Mouse (Mus musculus): ENCODE results near the gene Slc29a1. TPM values are rescaled to one million over a fixed set of nuclear protein-coding genes. Genes with fewer than 3 reads are reported as not detected.

Slc29a1 gene
- total RNA-seq, 2 experiments from 2014 or later: 64.3 to 67.7 TPM

DNA sequence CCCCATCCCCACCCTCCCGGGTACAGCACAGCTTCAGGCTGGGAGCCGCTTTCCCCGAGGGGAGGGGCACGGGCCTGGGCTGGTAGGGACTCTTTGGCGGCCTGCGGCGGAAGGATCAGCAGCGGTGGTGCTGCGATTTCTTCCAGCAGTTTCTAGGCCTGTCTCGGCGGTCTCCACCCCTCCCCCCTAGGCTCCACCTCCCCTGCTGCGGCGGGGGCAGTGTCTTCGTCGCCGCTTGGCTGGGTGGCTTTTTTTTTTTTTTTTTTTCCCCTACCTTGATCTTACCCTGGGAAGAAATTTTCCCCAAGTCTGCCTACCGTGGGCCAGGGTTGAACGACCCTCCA, 25.7 kb downstream of the Slc29a1 start:
- peak; percentile 59 for ATAC-seq (replicated peaks; ENCODE audit: poor library complexity)

DNA sequence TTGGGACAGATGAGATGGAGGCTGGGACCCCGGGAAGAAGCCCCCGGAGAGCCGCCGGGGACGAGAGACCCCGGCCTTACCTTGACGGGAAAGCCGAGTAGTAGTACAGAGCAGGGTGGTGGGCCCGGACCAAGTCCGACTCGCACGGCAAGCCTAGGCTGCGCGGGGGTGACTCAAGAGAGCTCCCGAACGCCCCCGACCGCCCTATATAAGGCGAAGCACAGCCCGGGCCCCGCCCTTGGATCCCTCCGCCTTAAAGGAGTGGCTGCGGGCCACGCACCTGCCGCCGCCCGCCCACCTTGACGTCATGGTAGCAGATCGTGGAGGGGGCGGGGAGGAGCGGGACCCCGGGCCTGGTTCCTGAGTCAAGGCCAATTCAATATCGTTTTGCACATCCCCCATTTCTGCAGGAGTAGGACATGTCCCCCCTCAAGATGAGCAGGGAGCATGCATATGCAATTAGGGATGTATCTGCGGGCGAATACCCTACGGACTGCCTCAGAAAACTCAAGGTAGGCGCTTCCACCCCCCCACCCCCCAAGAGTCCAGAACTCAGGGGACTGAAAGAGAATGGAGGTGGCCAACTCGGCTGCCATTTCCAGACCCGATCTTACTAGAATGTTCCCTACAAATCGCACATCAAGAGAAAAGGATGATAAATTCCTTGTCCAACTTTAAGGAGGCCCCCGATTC, 26.2 kb downstream of the Slc29a1 start, which contains the start of gene Hsp90ab1:
Gene Hsp90ab1, minus strand, starts transcription at position 185 of the 693 bp plus-strand sequence.
- ATAC-seq (replicated peaks; ENCODE audit: poor library complexity): peak; percentile 65

- peak; percentile 38 for ATAC-seq (replicated peaks; ENCODE audit: poor library complexity)
These were observed 27.0 kb downstream of the Slc29a1 start for GRCm38 (mm10) chr17:45572103-45573086.

DNA sequence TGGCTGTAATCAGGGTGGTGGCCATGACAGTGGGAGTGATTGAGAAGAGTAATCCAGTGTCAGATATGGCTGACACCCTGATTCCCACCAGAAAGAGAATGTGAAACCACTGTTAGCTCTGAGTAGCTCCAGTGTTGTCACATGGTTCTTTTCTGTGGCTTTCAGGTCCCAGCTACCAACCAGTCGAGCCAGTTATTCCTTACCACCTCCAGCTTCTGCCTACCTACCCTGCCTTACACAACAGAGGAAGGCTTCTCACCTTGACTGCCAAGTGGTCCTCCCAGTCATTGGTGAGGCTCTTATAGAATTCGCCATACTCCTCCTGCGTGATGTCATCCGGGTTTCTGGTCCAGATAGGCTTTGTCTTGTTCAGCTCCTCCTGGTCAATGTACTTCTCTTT, 29.4 kb downstream of the Slc29a1 start:
- ATAC-seq (replicated peaks; ENCODE audit: poor library complexity): no peak

- ATAC-seq (replicated peaks; ENCODE audit: poor library complexity): no peak
These were observed 30.4 kb downstream of the Slc29a1 start for GRCm38 (mm10) chr17:45568990-45569389.

DNA sequence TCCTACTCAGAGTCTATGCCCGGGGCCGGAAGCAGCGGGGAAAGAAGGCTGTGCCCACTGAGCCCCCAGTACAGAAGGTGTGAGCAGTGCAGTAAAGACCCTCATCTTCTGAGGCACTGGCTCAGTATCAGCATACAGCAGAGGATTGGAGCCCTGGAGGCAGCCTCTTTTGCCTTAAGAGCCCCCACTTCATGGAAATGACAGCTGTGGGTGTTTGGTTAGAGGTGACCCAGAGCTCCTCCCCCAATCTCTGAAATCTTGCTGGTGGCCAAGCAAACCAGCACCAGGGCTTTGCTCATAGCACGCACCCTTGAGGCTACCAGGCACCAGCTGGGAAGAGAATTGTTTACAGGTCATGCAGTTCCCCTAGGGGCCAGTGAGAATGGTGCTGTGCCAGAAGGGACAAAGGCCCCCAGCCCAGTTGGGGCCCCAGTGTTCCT, 32.2 kb downstream of the Slc29a1 start:
- ATAC-seq (replicated peaks; ENCODE audit: poor library complexity): peak; percentile 11; the same call in 1 of the 2 replicates

DNA sequence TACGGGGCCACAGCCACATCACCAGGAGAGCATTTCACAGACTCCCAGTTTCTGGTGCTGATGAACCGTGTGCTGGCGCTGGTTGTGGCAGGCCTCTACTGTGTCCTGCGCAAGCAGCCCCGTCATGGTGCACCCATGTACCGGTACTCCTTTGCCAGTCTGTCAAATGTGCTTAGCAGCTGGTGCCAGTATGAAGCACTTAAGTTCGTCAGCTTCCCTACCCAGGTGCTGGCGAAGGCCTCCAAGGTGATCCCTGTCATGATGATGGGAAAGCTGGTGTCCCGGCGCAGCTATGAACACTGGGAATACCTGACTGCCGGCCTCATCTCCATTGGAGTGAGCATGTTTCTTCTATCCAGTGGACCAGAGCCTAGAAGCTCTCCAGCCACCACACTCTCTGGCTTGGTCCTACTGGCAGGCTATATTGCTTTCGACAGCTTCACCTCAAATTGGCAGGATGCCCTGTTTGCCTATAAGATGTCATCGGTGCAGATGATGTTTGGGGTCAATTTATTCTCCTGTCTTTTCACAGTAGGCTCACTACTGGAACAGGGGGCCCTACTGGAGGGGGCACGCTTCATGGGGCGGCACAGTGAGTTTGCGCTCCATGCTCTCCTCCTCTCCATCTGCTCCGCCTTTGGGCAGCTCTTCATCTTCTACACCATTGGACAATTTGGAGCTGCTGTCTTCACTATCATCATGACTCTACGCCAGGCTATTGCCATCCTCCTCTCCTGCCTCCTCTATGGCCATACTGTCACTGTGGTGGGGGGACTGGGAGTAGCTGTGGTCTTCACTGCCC, 32.8 kb downstream of the Slc29a1 start:
- peak; percentile 5; the same call in 1 of the 2 replicates for ATAC-seq (replicated peaks; ENCODE audit: poor library complexity)

DNA sequence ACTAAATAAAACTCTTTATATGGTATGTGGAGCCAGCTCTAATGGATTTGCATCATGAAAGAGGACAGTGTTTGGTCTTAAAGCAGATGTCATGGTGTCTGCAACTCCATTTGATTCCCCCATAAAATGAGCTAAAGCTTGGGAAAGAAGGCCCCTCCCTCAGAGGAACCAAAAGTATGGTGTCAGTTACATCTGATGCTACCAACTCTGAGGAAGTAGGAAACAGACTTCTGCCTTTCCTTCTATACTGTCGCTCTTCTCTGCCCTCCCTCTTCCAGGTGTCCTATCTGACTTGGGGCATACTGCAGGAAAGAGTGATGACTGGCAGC, 33.4 kb downstream of the Slc29a1 start:
- ATAC-seq (replicated peaks; ENCODE audit: poor library complexity): no peak

DNA sequence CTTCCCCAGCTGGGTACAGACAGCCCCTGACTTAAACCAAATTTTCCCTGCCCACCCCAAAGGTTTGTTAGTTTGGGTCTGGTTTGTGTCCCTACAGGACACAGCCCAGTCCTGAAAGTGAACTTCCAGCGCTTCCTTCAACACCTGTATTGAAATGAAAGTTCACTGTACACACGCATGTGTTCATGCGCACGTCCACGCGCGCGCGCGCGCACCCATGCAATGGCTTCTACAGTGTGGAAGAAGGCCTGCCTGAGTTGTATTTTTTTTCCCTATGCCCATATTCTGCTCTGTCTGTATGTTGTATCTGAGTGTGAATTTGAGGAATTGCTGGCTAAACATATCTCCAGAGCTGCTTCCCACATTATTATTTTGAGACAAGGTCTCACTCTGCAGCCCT, 34.3 kb downstream of the Slc29a1 start:
- ATAC-seq (replicated peaks; ENCODE audit: poor library complexity): no peak

- ATAC-seq (replicated peaks; ENCODE audit: poor library complexity): no peak; the same call in 1 of the 2 replicates
These were observed 34.8 kb downstream of the Slc29a1 start for GRCm38 (mm10) chr17:45564531-45565084.

DNA sequence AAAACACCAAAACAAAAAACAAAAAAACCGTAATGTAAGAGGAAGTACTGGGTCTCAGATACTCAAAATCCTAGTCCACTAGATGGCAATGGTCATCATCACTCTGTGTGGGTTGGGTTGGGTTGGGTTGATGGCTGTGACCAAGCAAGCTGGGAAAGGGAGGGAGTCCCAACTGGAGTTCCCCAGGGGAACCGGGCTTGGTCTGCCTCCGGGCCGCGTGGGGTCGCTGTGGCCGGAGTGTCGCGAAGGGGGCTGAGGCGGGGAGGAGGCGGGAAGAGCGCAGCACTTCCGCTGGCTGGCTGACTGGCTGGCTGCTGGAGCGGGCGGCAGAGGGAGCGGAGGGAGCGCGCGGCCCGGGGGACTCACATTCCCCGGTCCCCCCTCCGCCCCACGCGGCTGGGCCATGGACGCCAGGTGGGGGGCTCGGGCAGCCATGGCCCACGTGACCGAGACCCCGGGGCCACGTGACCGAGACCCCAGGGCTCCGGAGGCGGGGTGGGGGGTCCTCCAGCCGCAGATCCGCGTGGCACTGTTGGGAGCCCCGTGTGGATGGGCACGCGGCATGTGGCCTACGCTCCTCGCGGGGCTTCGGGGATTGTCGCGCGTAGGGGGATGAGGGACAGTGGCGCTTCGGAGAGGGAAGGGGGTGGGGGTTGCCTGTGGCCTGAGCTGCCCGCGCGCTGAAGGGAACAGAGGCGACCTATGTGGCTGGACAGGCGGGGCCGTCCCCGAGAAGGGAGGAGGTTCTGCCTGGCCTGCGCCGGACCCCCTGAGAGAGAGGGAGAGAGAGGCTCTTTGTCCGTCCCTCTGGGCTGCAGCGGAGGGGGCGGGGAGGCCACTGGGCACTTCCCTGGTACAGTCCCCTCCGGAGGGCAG, 35.5 kb downstream of the Slc29a1 start, which contains the start of gene Slc35b2:
Gene Slc35b2, plus strand, starts transcription at position 220 of the 876 bp plus-strand sequence.
- ATAC-seq (replicated peaks; ENCODE audit: poor library complexity): peak; percentile 83

DNA sequence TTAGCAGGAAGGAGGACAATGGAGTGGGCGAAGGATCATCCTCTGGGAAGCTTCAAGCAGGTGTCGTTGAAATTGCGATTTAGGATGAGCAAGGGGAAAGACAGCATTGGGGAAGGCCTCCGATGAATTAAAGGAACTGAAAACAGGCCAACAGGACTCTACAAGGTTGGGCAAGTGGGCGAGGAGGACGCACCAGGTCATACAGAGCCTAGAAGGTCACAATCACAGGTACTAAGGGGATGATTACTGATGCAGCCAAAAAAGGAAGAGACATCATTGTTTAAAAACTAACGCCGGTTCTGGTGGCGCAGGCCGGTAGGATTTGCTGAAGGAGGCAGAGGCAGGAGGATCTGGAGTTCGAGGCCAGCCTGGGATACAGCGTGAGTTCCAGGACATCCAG, 36.2 kb downstream of the Slc29a1 start:
- no peak for ATAC-seq (replicated peaks; ENCODE audit: poor library complexity)

- ATAC-seq (replicated peaks; ENCODE audit: poor library complexity): no peak
These were observed 39.5 kb downstream of the Slc29a1 start for GRCm38 (mm10) chr17:45559732-45560525.

- ATAC-seq (replicated peaks; ENCODE audit: poor library complexity): no peak
These were observed 41.2 kb downstream of the Slc29a1 start for GRCm38 (mm10) chr17:45557998-45558862.

DNA sequence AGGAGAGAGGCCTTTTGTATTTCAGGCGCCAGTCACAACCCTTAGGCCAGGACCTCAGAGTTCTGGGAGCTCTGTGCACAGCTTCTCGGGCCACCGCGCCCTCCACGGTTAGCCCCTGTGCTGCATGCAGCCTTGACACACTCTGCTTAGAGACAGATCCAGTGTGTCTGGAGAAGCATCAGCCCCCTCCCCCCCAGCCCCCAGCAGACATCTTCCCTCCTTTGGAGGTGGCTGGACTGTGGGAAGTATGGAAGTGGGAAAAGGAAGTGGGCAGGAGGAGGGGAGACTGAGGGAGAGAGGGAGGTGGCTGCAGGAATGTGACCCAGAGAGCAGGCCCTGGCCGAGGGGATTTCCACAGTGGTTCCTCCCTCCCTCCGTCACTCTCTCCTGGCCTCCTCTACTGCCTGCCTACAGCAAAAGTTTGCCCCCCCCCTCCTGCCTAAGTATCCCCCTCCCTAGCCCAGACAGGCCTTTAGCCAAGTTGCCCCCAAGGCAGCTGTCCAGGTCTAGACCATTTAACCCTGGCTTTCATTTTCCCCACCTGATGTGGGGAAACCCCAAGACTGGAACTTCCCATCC, 42.1 kb downstream of the Slc29a1 start:
- no peak for ATAC-seq (replicated peaks; ENCODE audit: poor library complexity)

DNA sequence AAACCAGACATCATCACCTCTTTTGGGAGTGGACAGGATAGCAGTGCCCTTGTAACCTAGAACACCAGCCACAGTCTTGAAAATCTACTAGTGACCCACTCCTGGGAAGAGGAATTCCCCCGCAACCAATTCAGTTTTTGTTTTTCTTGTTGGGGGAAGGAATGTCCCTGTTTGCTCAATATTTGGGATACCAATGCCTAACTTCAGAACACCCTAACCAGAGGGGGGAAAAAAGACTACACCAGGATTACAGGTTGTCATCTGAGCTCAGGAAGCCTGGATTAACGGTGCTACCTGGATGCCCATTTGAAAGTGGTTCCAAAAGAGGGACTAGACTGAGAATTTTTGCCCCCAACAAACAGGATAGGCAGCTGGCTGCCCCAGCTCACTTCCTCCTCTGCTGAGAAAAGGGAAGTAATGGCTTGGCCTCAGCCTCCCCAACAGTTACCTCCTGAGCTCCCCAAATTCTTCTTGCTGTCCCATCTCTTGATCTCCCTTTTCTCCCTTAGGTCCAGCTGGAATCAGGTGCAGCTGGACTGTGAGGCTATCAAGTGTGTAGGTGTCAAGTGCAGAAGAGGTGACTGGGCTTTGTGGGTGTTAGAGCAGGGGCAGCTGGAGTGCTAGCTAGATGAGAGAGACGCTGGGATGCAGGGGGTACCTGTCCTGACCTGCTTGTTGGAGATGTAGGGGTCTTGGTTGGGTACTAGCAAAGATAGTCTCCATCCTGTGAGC, 42.7 kb downstream of the Slc29a1 start:
- peak; percentile 25; the same call in 1 of the 2 replicates for ATAC-seq (replicated peaks; ENCODE audit: poor library complexity)

- no peak for ATAC-seq (replicated peaks; ENCODE audit: poor library complexity)
These were observed 43.3 kb downstream of the Slc29a1 start for GRCm38 (mm10) chr17:45556107-45556489.

Data from megakaryocyte progenitor cell, adult 5-6 weeks (primary cell).